Mouse (Mus musculus): ENCODE results near the gene Sh3bp5. TPM values are rescaled to one million over a fixed set of nuclear protein-coding genes. Genes with fewer than 3 reads are reported as not detected.

The Sh3bp5 gene
- total RNA-seq, 1 experiment = 4.6 TPM

- peak overlapping the region; percentile 76 for H3K9ac ChIP-seq (ENCODE audit: insufficient read depth, low read depth, low read length, poor library complexity, severe bottlenecking)
- peak overlapping the region; percentile 67 to 81 for H3K4me3 ChIP-seq (ENCODE audit: insufficient read depth in 1 of 2, low read depth in 1 of 2, low read length in 2 of 2, poor library complexity in 1 of 2, severe bottlenecking in 1 of 2)
- 0 out of 4 replicates have a peak, but pooled peaks cover 0 to 2% of the 10 kb centered on the region in 2 experiments for H3K4me1 ChIP-seq (ENCODE audit: control insufficient read depth in 2 of 2, insufficient read depth in 2 of 2, low read length in 2 of 2, poor library complexity in 1 of 2)
- TF ChIP-seq CHD2 (IDR thresholded peaks at IDR 0.05; ENCODE audit: low read depth, low read length) (no peak), ZNF384 (IDR thresholded peaks at IDR 0.05; ENCODE audit: low read depth, low read length) (no peak), ZC3H11A (IDR thresholded peaks at IDR 0.05; ENCODE audit: borderline replicate concordance, low read depth, low read length) (no peak), MAFK (IDR thresholded peaks at IDR 0.05; ENCODE audit: insufficient read depth, low read depth, low read length) (no peak), HCFC1 (IDR thresholded peaks at IDR 0.05; ENCODE audit: borderline replicate concordance, insufficient read depth, low read length) (no peak)
- no peak for DNase-seq (ENCODE audit: low read depth, low spot score)
- no peak overlapping the region for H3K27ac ChIP-seq (ENCODE audit: insufficient read depth, low read depth, low read length, poor library complexity, severe bottlenecking)
- no peaks in the 10 kb centered on the region for H3K9me3 ChIP-seq (ENCODE audit: control insufficient read depth, insufficient read depth, low read depth, low read length)
- H3K36me3 ChIP-seq (ENCODE audit: control insufficient read depth, insufficient read depth, low read length, poor library complexity, severe bottlenecking) = no peaks in the 10 kb centered on the region
- in situ Hi-C loops (cut with MboI; ENCODE audit: low sequenced_read_pairs in 2 of 2, unreplicated experiment in 2 of 2) = no loop called here
These were observed 611 bp downstream of the Sh3bp5 start for GRCm38 (mm10) chr14:31435018-31435915.

DNA sequence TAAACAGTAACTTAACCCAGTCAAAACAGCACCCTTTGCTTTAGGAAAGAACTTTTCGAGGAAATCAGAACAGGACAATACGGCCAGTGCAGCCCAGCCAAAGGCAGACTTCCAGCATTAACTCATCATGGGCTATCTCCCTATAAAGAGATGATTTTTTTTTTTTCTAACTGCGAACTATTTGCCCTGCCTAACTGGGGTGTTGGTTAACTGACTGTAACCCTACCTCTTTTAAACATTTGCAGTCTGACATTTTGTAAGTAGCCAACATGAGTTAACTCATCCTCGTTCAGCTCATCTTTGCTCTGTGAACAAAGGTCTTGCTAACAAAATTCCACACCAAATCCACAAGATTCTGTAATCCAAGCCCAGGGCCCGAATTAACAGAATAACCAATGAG lies 1.5 kb downstream of the Sh3bp5 start:
- no peak for DNase-seq (ENCODE audit: low read depth, low spot score)
- TF ChIP-seq MAFK (IDR thresholded peaks at IDR 0.05; ENCODE audit: insufficient read depth, low read depth, low read length) (no peak), HCFC1 (IDR thresholded peaks at IDR 0.05; ENCODE audit: borderline replicate concordance, insufficient read depth, low read length) (no peak), CHD2 (IDR thresholded peaks at IDR 0.05; ENCODE audit: low read depth, low read length) (no peak), ZNF384 (IDR thresholded peaks at IDR 0.05; ENCODE audit: low read depth, low read length) (no peak), ZC3H11A (IDR thresholded peaks at IDR 0.05; ENCODE audit: borderline replicate concordance, low read depth, low read length) (no peak)
- Histone ChIP-seq H3K4me1 (ENCODE audit: control insufficient read depth in 2 of 2, insufficient read depth in 2 of 2, low read length in 2 of 2, poor library complexity in 1 of 2) (0 out of 4 replicates have a peak, but pooled peaks cover 0 to 2% of the 10 kb centered on the region in 2 experiments), H3K27ac (ENCODE audit: insufficient read depth, low read depth, low read length, poor library complexity, severe bottlenecking) (no peak overlapping the region), H3K9me3 (ENCODE audit: control insufficient read depth, insufficient read depth, low read depth, low read length) (no peaks in the 10 kb centered on the region), H3K4me3 (ENCODE audit: insufficient read depth in 1 of 2, low read depth in 1 of 2, low read length in 2 of 2, poor library complexity in 1 of 2, severe bottlenecking in 1 of 2) (no peak overlapping the region), H3K36me3 (ENCODE audit: control insufficient read depth, insufficient read depth, low read length, poor library complexity, severe bottlenecking) (no peaks in the 10 kb centered on the region), H3K9ac (ENCODE audit: insufficient read depth, low read depth, low read length, poor library complexity, severe bottlenecking) (no peak overlapping the region)
- in situ Hi-C loops (cut with MboI; ENCODE audit: low sequenced_read_pairs in 2 of 2, unreplicated experiment in 2 of 2) = no loop called here

GRCm38 (mm10) chr14:31433851-31434360 lies 2.0 kb downstream of the Sh3bp5 start:
- Histone ChIP-seq H3K36me3 (ENCODE audit: control insufficient read depth, insufficient read depth, low read length, poor library complexity, severe bottlenecking) (no peaks in the 10 kb centered on the region), H3K27ac (ENCODE audit: insufficient read depth, low read depth, low read length, poor library complexity, severe bottlenecking) (no peak overlapping the region), H3K9ac (ENCODE audit: insufficient read depth, low read depth, low read length, poor library complexity, severe bottlenecking) (no peak overlapping the region), H3K4me3 (ENCODE audit: insufficient read depth in 1 of 2, low read depth in 1 of 2, low read length in 2 of 2, poor library complexity in 1 of 2, severe bottlenecking in 1 of 2) (no peak overlapping the region), H3K4me1 (ENCODE audit: control insufficient read depth in 2 of 2, insufficient read depth in 2 of 2, low read length in 2 of 2, poor library complexity in 1 of 2) (0 out of 4 replicates have a peak, but pooled peaks cover 0 to 2% of the 10 kb centered on the region in 2 experiments), H3K9me3 (ENCODE audit: control insufficient read depth, insufficient read depth, low read depth, low read length) (no peaks in the 10 kb centered on the region)
- no peak for DNase-seq (ENCODE audit: low read depth, low spot score)
- TF ChIP-seq ZNF384 (IDR thresholded peaks at IDR 0.05; ENCODE audit: low read depth, low read length) = no peak
- in situ Hi-C loops (cut with MboI; ENCODE audit: low sequenced_read_pairs in 2 of 2, unreplicated experiment in 2 of 2) = no loop called here

DNA sequence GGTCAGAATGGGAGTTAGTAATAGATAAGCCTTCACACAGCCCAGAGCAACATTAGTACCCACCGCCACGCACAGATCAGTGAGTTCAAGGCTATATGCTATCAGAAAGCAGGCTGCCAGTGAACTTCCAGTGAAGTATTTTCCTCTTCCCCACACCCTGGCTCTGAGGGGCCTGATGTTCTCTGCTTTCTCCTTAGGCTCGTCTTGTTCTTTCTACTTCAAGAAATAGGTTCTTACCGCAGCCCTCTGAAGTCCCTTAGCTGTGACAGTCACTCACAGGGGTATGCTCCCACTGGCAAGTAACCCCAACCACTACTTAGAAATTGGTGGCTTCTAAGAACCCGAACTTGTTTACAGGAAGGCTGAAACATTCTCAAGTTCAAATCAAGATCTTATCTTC lies 2.8 kb downstream of the Sh3bp5 start:
- no peak for DNase-seq (ENCODE audit: low read depth, low spot score)
- 0 out of 4 replicates have a peak, but pooled peaks cover 0 to 2% of the 10 kb centered on the region in 2 experiments for H3K4me1 ChIP-seq (ENCODE audit: control insufficient read depth in 2 of 2, insufficient read depth in 2 of 2, low read length in 2 of 2, poor library complexity in 1 of 2)
- in situ Hi-C loops (cut with MboI; ENCODE audit: low sequenced_read_pairs in 2 of 2, unreplicated experiment in 2 of 2) = no loop called here
- H3K9me3 ChIP-seq (ENCODE audit: control insufficient read depth, insufficient read depth, low read depth, low read length) = no peaks in the 10 kb centered on the region
- no peaks in the 10 kb centered on the region for H3K36me3 ChIP-seq (ENCODE audit: control insufficient read depth, insufficient read depth, low read length, poor library complexity, severe bottlenecking)
- TF ChIP-seq MAFK (IDR thresholded peaks at IDR 0.05; ENCODE audit: insufficient read depth, low read depth, low read length) (no peak), CHD2 (IDR thresholded peaks at IDR 0.05; ENCODE audit: low read depth, low read length) (no peak), ZC3H11A (IDR thresholded peaks at IDR 0.05; ENCODE audit: borderline replicate concordance, low read depth, low read length) (no peak), HCFC1 (IDR thresholded peaks at IDR 0.05; ENCODE audit: borderline replicate concordance, insufficient read depth, low read length) (no peak), ZNF384 (IDR thresholded peaks at IDR 0.05; ENCODE audit: low read depth, low read length) (no peak)
- H3K9ac ChIP-seq (ENCODE audit: insufficient read depth, low read depth, low read length, poor library complexity, severe bottlenecking) = no peak overlapping the region
- H3K4me3 ChIP-seq (ENCODE audit: insufficient read depth in 1 of 2, low read depth in 1 of 2, low read length in 2 of 2, poor library complexity in 1 of 2, severe bottlenecking in 1 of 2) = no peak overlapping the region
- no peak overlapping the region for H3K27ac ChIP-seq (ENCODE audit: insufficient read depth, low read depth, low read length, poor library complexity, severe bottlenecking)

All from ES-E14 (cell line).